Mouse (Mus musculus) gastrocnemius, postnatal 10 days (tissue): ENCODE data around the gene Pcna. TPM values are rescaled to one million over a fixed set of nuclear protein-coding genes. Genes with fewer than 3 reads are reported as not detected.
"Not testable (repeated sequence)": the region's sequence is repeated elsewhere in the genome, so short reads cannot be mapped to it uniquely, and the experiment has no call there.

ENCODE experiments used
- DNase-seq: peaks from one replicate; pipeline ENCODE4 v3.0.0; 2021; ENCODE audit warnings: mixed read lengths
- total RNA-seq, 2 experiments: library from RNA; stranded (reverse); gene quantifications; 2 replicates each; pipeline ENCODE4 v1.2.3; 2021

Pcna gene
- total RNA-seq, 2 experiments from 2014 or later: 42.2 to 50.7 TPM

GRCm38 (mm10) chr2:132278273-132278853 is 25.2 kb upstream of the Pcna start:
- no peak for DNase-seq

GRCm38 (mm10) chr2:132276249-132276648 is 23.1 kb upstream of the Pcna start:
- no peak for DNase-seq

- DNase-seq: no peak
These were observed 22.4 kb upstream of the Pcna start for GRCm38 (mm10) chr2:132275527-132275926.

- no peak for DNase-seq
These were observed 19.7 kb upstream of the Pcna start for GRCm38 (mm10) chr2:132272694-132273389.

- no peak for DNase-seq
These were observed 17.3 kb upstream of the Pcna start for GRCm38 (mm10) chr2:132270331-132270951.

GRCm38 (mm10) chr2:132269217-132269616 is 16.1 kb upstream of the Pcna start:
- DNase-seq: no peak

GRCm38 (mm10) chr2:132266086-132266485 is 13.0 kb upstream of the Pcna start:
- DNase-seq: no peak

GRCm38 (mm10) chr2:132265196-132265595 is 12.1 kb upstream of the Pcna start:
- no peak for DNase-seq

- no peak for DNase-seq
These were observed 11.2 kb upstream of the Pcna start for GRCm38 (mm10) chr2:132264266-132264710.

- DNase-seq: no peak
These were observed 10.5 kb upstream of the Pcna start for GRCm38 (mm10) chr2:132263421-132264265.

- DNase-seq: peak; percentile 99
These were observed 9.8 kb upstream of the Pcna start, which contains the start of gene Cds2 for GRCm38 (mm10) chr2:132262879-132263398. Cds2 (plus strand) TSS chr2:132263148.

GRCm38 (mm10) chr2:132262175-132262574 is 9.1 kb upstream of the Pcna start:
- DNase-seq: no peak

GRCm38 (mm10) chr2:132260601-132261000 is 7.5 kb upstream of the Pcna start:
- DNase-seq: no peak

GRCm38 (mm10) chr2:132257350-132258068 is 4.4 kb upstream of the Pcna start:
- DNase-seq: no peak

GRCm38 (mm10) chr2:132253603-132254002 is 489 bp upstream of the Pcna start:
- DNase-seq: no peak

- DNase-seq: no peak
These were observed 1.2 kb downstream of the Pcna start for GRCm38 (mm10) chr2:132251911-132252310.

- peak; percentile 93 for DNase-seq
These were observed 5.4 kb downstream of the Pcna start, which contains the start of gene Tmem230 for GRCm38 (mm10) chr2:132247539-132248313. Tmem230 (minus strand) TSS chr2:132247807.

GRCm38 (mm10) chr2:132243370-132243769 is 9.7 kb downstream of the Pcna start:
- no peak for DNase-seq

- DNase-seq: peak; percentile 72
These were observed 12.7 kb downstream of the Pcna start for GRCm38 (mm10) chr2:132240457-132240856.

GRCm38 (mm10) chr2:132239434-132239833 is 13.7 kb downstream of the Pcna start:
- DNase-seq: not testable (repeated sequence)

GRCm38 (mm10) chr2:132235975-132236374 is 17.1 kb downstream of the Pcna start:
- no peak for DNase-seq
